Mouse (Mus musculus) left cerebral cortex, adult 2 months (tissue): ENCODE measurements at regions not wholly inside any gene's neighbourhood (a gene's known extent, or its start where the extent isn't known, plus 50 kb on each side); places are given as distances from the start of the nearest gene placed in this dataset.
"Not testable (repeated sequence)": the region's sequence is repeated elsewhere in the genome, so short reads cannot be mapped to it uniquely, and the experiment has no call there.

ENCODE experiments used
- DNase-seq, 2 experiments: peaks; one replicate each; pipeline ENCODE4 v3.0.0; 2021 to 2022; ENCODE audit warnings: low spot score in 2 of 2, mixed read lengths in 1 of 2; ENCODE audit errors: extremely low spot score in 1 of 2
- H3K27ac ChIP-seq: fragments of 200-600 bp; 2 replicates; pipeline ENCODE4 v1.8.1; 2022
- H3K4me3 ChIP-seq: fragments of 200-600 bp; 2 replicates; pipeline ENCODE4 v1.8.1; 2022
- CTCF ChIP-seq: fragments of 200-600 bp; IDR thresholded peaks from 2 replicates; pipeline ENCODE4 v1.8.1; 2022; ENCODE audit warnings: antibody characterized with exemption, mild to moderate bottlenecking, moderate library complexity
- intact Hi-C: fragments of 180-260 bp; cut with DNase I; formaldehyde crosslinking; loops from one replicate; pipeline ENCODE4 v1.15.1; 2025

DNA sequence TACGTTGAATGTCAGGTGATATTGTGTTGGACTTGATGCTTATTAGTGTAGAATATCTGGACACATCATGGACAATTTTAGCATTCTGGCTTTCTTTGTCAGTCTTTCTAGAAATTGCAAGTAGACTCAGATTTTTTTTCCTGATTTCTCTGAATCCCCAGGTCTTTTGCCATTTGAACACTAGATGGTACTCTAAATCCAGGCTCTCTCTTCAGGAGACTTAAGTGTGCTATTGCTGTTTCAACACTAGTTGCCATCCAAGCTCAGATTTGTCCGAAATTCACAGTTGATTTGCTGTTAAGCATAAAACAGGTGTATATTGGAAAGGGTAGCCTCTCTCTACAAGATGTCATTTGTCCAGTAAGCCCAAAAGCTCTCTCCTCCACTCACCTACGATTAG, 451.5 kb downstream of the Lmo7 start:
- Histone ChIP-seq H3K27ac (no peak overlapping the region), H3K4me3 (no peak overlapping the region)
- TF ChIP-seq CTCF: peak; percentile 66
- no peak for DNase-seq
- intact Hi-C loops: loop anchor here (5.0 to 10.0 kb wide), 3 partner anchors 234 to 801 kb away; partner anchors contain the start of gene Kctd12

DNA sequence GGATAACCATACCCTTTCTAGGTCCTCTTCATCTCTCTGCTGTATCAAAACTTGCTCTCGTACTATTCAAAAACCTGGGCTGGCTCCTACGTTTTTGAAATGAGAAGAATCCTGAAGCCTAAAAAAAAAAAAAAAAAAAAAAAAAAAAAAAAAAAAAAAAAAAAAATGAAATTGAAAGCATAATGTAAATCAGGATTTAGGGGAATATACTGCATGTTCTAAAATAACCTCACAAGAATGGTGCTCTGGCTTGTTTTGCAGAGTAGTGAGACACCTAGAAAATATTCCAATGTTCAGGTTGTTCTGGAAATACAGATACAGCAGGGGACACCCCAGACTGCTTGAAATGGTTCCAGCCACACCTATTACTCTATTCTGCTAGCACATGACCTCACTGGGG, 442.0 kb downstream of the Lmo7 start:
- DNase-seq: no peak
- Histone ChIP-seq H3K4me3 (no peak overlapping the region), H3K27ac (no peak overlapping the region)
- no peak for TF ChIP-seq CTCF
- intact Hi-C loops: no loop called here

DNA sequence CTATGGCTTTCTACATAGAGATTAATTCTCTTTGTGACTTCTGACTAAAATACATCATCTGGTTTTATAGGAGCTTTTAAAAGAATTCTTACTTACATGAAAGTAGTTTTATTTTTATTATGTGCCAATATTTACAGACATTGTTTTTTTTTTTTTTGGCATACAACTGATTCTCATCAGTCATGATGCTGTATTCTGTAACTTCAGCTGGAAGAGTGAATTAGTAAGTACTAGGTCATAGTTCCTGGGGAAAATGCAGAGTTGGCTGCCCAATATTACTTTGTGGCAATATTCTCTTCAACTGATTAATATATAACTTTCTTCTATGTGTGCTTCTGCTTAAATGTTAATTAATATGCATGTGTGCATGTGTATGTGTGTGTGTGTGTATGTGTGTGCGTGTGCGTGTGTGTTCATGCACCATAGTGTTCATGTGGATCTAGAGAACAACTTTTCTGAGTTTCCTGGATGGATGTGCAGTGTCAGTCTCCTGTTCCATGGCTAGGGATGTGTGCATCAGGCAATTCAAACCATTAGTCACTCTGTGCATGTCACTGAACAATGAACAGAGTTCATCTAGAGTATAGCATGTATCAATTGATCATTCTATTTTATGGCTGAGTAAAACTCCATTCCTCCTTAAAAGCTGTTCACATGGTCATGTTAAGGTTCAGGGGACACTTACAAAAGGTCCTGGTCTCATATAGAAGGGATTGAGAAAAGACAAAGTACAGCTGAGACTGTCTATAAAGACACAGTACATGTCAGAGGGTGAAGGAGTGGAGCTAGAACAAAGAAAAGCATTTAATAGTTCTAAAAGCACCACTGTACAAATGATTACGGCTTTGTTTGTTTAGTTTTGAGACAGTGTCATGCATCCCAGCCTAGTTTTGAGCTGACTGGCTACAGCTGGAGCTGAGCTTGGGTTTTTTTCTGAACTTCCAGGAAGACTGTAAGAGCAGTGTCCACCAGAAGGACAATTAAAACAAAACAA, 431.8 kb downstream of the Lmo7 start:
- no peak for DNase-seq
- TF ChIP-seq CTCF: no peak
- Histone ChIP-seq H3K27ac (no peak overlapping the region), H3K4me3 (no peak overlapping the region)
- intact Hi-C loops: no loop called here

DNA sequence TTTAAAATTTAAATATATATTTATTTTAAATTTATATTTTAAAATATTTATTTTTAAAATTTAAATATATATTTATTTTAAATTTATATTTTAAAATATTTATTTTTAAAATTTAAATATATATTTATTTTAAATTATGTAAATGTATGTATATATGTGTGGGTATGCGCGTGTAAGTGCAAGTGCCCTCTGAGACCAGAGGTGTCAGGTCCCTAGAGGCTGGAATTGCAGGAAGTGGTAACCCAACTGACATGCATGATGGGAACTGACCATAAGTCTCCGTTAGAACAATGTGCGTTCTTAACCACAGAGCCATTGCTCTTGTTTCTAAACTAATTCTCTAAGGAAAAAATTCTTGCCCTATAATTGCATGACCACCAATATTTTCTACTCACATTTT, 420.7 kb downstream of the Lmo7 start:
- H3K4me3 ChIP-seq, intact Hi-C loops, DNase-seq, H3K27ac ChIP-seq: not testable (repeated sequence)

DNA sequence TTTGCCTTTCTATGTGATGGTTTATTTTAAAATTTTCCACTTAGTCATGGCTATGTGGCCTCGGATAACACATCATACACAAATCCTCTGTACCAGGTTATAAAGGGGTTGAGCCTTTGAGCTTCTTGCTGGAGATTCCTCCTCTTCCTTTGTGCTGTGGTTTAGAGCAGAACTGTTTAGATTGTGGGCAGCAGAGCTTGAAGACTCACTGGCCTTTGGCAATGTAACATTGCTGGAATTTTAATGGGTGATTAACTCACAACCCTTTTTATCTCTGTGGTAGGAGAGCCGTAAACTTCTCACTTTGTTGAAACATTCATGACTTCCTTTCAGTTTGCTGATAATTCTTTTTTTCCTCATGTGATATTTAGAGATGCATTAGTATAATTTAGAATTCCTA, 413.0 kb downstream of the Lmo7 start:
- DNase-seq: no peak
- no peak overlapping the region for H3K4me3 ChIP-seq
- H3K27ac ChIP-seq: no peak overlapping the region
- intact Hi-C loops: no loop called here
- no peak for TF ChIP-seq CTCF

DNA sequence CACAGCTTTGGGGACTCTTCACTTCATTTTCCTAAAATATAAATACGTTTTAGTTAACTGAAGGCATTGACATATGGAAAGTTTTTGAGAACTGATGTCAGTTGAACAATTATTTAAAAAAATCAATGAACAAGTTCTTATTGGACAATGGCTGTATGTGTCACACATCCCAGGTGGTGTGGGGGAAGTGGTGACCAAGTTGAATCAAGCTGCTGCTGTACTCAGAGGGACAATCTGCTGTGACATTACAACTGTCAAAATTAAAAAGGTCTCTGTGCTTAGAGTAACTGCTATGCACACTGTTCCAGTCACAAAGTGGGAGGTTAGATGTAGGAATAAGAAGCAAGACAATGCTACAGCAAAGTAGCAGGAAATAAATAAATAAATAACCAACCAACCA, 409.2 kb downstream of the Lmo7 start:
- no peak for TF ChIP-seq CTCF
- DNase-seq: no peak
- Histone ChIP-seq H3K27ac (no peak overlapping the region), H3K4me3 (no peak overlapping the region)
- intact Hi-C loops: no loop called here

DNA sequence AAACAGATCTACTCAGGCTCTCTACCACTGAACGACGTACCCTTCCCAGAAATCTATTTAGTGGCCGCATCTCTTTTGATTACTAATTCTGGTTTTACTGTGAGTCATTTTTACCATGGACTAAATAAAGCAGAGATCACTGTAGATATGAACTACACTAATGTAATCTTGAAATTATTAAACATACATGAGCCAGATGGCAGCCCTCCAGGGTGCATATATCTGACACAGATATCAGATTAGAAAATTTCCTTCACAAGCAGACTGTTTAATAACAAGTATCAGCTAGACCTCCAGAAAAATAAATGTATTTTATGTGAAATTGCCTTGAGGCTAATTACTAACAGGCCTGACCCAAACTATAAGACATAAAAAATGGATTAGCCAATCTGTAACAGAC, 388.4 kb downstream of the Lmo7 start:
- intact Hi-C loops: no loop called here
- no peak for DNase-seq
- no peak overlapping the region for H3K27ac ChIP-seq
- no peak for TF ChIP-seq CTCF
- H3K4me3 ChIP-seq: no peak overlapping the region

DNA sequence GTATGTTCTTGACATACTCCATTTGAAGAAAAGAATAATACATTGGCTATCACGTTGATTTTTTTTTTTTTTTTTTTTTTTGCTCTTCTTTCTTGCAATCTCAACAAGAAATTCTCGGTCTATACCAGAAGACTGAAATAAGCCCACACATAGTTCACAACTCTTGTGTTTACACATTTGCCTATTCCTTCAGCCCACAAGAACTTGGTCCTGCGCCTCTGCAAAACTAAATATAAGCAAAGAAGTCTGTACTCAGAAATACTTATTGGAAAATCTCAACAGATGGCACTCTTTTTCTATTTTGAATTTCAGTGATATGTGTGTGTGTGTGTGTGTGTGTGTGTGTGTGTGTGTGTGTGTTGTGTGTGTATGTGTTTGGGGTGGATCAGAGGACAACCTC, 376.4 kb downstream of the Lmo7 start:
- no peak for TF ChIP-seq CTCF
- intact Hi-C loops: no loop called here
- no peak for DNase-seq
- H3K4me3 ChIP-seq: no peak overlapping the region
- no peak overlapping the region for H3K27ac ChIP-seq

DNA sequence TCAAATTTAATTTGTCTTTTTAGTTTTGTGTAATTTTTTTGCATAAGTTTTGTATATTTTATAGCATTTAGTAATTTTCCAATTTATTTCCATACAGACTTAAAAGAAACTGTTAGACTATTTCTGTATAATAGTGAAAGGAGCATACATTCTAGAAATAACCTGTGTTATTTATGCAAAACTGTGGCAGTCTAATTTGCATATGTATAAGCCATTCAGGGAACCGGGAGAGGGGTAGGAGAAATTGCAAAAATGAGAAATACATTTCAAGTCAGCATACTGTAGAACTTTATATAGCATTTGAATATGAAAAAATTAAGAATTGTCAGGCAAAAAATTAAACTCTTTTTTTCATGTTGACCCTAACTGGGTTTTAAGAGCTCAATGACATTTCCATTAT, 364.3 kb downstream of the Lmo7 start:
- H3K27ac ChIP-seq: no peak overlapping the region
- no peak overlapping the region for H3K4me3 ChIP-seq
- no peak for DNase-seq
- intact Hi-C loops: no loop called here
- TF ChIP-seq CTCF: no peak

DNA sequence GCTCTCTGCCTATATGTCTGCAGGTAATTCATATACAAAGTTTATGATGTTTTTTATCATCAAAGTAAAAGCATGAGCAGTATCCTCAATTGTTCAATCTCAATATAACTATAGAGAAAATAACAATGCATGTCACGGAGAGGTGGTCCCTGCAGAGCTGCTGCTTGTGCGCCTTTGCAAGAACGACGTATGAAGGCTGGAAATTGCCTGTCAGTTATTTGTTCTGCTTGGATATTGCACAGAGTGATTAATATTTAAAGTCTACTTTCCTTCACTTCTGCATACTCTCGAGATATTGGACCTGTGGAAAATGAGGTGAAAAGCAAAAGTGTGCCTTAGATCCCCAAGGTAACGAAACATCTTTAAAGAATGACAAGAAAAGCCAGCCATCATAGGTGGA, 362.8 kb downstream of the Lmo7 start:
- intact Hi-C loops: no loop called here
- DNase-seq: no peak
- Histone ChIP-seq H3K4me3 (no peak overlapping the region), H3K27ac (no peak overlapping the region)
- no peak for TF ChIP-seq CTCF

DNA sequence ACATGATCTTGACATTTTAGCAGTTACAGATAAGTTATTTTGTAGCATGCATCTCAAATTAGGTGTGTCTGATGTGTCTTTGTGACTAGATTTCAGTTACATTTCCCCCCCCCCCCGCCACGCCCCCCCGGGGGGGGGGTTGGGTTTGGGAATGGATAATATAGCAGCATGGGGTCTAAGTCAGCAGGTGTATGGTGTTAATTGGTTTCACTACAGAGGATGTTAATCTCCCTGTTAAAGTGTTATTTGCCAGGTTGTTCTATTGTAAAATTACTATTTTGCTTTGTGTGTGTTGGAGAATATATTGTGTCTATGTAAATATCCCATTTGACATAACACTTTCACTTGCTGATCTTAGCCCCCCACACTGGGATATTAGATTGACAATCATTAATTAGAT, 319.2 kb downstream of the Lmo7 start:
- Histone ChIP-seq H3K4me3 (no peak overlapping the region), H3K27ac (no peak overlapping the region)
- DNase-seq: no peak
- intact Hi-C loops: no loop called here
- no peak for TF ChIP-seq CTCF

DNA sequence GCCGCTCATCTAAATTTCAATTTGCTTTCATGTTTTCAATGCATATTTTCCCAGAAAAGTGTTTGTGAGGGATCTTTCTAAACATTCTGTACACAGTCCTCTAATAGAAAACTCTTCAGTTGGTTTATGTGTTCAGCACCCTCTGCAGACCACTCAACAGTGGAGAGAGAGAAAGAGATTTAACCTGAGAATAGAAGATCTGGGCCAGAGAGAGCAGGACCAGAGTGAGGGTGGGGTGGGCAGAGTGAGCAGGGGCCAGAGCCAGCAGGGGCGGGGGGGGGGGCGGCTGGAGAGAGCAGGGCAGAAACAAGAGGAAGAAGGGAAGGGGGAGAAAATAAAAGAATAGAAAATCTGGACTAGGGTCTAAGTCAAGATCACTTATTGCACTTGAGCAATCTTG, 318.7 kb downstream of the Lmo7 start:
- DNase-seq: no peak
- no peak for TF ChIP-seq CTCF
- intact Hi-C loops: no loop called here

DNA sequence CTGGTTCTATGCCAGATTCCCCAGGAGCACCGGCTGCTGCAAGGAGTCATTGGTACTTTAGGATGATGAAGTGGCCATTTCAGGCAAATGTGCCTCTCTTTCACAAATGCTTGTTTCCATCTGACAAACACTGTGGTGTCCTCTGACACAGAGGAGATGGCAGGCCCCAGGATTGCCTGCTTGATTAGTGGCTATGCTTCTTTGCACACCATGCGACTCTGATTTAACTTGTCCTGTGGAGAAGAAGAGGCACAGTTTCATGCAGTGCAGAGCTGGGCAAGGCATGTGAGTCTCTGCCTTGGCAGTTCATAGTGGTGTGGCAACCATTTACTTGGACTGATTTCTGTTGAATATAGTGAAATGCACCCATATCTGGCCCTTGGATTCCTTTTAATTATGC, 308.4 kb downstream of the Lmo7 start:
- Histone ChIP-seq H3K27ac (no peak overlapping the region), H3K4me3 (no peak overlapping the region)
- TF ChIP-seq CTCF: no peak
- DNase-seq: no peak
- intact Hi-C loops: no loop called here

More for the DNA sequence above, 318.7 kb downstream of the Lmo7 start:
- Histone ChIP-seq H3K4me3 (no peak overlapping the region), H3K27ac (no peak overlapping the region)
